Mouse (Mus musculus) MEL (cell line): Measurements from ENCODE around the gene Arpc3. TPM values are rescaled to one million over a fixed set of nuclear protein-coding genes. Genes with fewer than 3 reads are reported as not detected.

Experiments used
- DNase-seq: peaks from one replicate; pipeline ENCODE4 v3.0.0; 2011; ENCODE audit warnings: low read depth, low spot score
- H3K27ac ChIP-seq: 2 replicates; pipeline ENCODE4 v1.5.1; 2012; ENCODE audit warnings: low read depth, mild to moderate bottlenecking, control low read depth, low read length, moderate library complexity; ENCODE audit not compliant: control insufficient read depth
- H3K27me3 ChIP-seq, 2 experiments: fragments of 150-350 bp in 1 of 2; sonication (generic) in 1 of 2; 2 replicates each; pipeline ENCODE4 v1.6.1; 2012; ENCODE audit warnings: low read length in 2 of 2, mild to moderate bottlenecking in 2 of 2, improper control_type of control experiment in 1 of 2, moderate library complexity in 1 of 2; ENCODE audit not compliant: insufficient read depth in 2 of 2, control insufficient read depth in 1 of 2
- H3K36me3 ChIP-seq, 2 experiments: 2 replicates each; pipeline ENCODE4 v1.6.1; 2012 to 2014; ENCODE audit warnings: low read length in 2 of 2, improper control_type of control experiment in 1 of 2, inconsistent platforms in 1 of 2, mild to moderate bottlenecking in 1 of 2; ENCODE audit not compliant: insufficient read depth in 2 of 2, control insufficient read depth in 1 of 2
- H3K4me1 ChIP-seq, 2 experiments: fragments of 150-350 bp in 1 of 2; sonication (generic) in 1 of 2; 2 replicates each; pipeline ENCODE4 v1.6.1; 2012; ENCODE audit warnings: low read length in 2 of 2, improper control_type of control experiment in 1 of 2, mild to moderate bottlenecking in 1 of 2; ENCODE audit not compliant: insufficient read depth in 2 of 2, control insufficient read depth in 1 of 2
- H3K4me3 ChIP-seq, 2 experiments: fragments of 150-350 bp in 1 of 2; sonication (generic) in 1 of 2; 2 replicates each; pipeline ENCODE4 v1.5.1; 2012; ENCODE audit warnings: low read depth in 2 of 2, low read length in 2 of 2, mild to moderate bottlenecking in 2 of 2, moderate library complexity in 2 of 2, control low read depth in 1 of 2, improper control_type of control experiment in 1 of 2; ENCODE audit not compliant: control insufficient read depth in 1 of 2, insufficient read depth in 1 of 2
- H3K79me2 ChIP-seq: 2 replicates; pipeline ENCODE4 v1.6.1; 2012; ENCODE audit warnings: mild to moderate bottlenecking, low read length, moderate library complexity; ENCODE audit not compliant: control insufficient read depth, poor library complexity, insufficient read depth
- H3K9ac ChIP-seq: 2 replicates; pipeline ENCODE4 v1.6.1; 2012; ENCODE audit warnings: low read depth, mild to moderate bottlenecking, control low read depth, low read length, moderate library complexity; ENCODE audit not compliant: control insufficient read depth, poor library complexity, severe bottlenecking
- H3K9me3 ChIP-seq: fragments of 150-350 bp; sonication (generic); replicated peaks from 2 replicates; pipeline ENCODE4 v1.6.1; 2012; ENCODE audit warnings: mild to moderate bottlenecking, low read length, improper control_type of control experiment, moderate library complexity; ENCODE audit not compliant: insufficient read depth
- BHLHE40 ChIP-seq: IDR thresholded peaks from 2 replicates; pipeline ENCODE4 v1.6.1; 2012; ENCODE audit warnings: low read depth, mild to moderate bottlenecking, inconsistent platforms, low read length, improper control_type of control experiment, borderline replicate concordance
- CTCF ChIP-seq, 3 experiments: IDR thresholded peaks in 2 of 3; conservative IDR thresholded peaks in 1 of 3; 2 replicates each; pipeline ENCODE4 v1.5.1; 2011 to 2012; ENCODE audit warnings: low read length in 3 of 3, low read depth in 2 of 3, mild to moderate bottlenecking in 2 of 3, improper control_type of control experiment in 1 of 3, inconsistent platforms in 1 of 3, mixed read lengths in 1 of 3, moderate library complexity in 1 of 3; ENCODE audit not compliant: control insufficient read depth in 1 of 3, insufficient read depth in 1 of 3, poor library complexity in 1 of 3, severe bottlenecking in 1 of 3
- EP300 ChIP-seq, 2 experiments: IDR thresholded peaks; 2 replicates each; pipeline ENCODE4 v1.6.1; 2011; ENCODE audit warnings: improper control_type of control experiment in 2 of 2, low read length in 2 of 2, low read depth in 1 of 2, mild to moderate bottlenecking in 1 of 2
- GABPA ChIP-seq: IDR thresholded peaks from 2 replicates; pipeline ENCODE4 v1.6.1; 2012; ENCODE audit warnings: low read depth, mild to moderate bottlenecking, inconsistent platforms, low read length, improper control_type of control experiment, moderate library complexity
- KAT2A ChIP-seq: conservative IDR thresholded peaks from 2 replicates; pipeline ENCODE4 v1.6.1; 2012; ENCODE audit warnings: low read depth, low read length, improper control_type of control experiment, inconsistent platforms
- MAX ChIP-seq: IDR thresholded peaks from 2 replicates; pipeline ENCODE4 v1.6.1; 2011; ENCODE audit warnings: low read length, improper control_type of control experiment
- MAZ ChIP-seq: IDR thresholded peaks from 2 replicates; pipeline ENCODE4 v1.6.1; 2012; ENCODE audit warnings: low read depth, mild to moderate bottlenecking, inconsistent platforms, low read length, improper control_type of control experiment
- MYC ChIP-seq: IDR thresholded peaks from 2 replicates; pipeline ENCODE4 v1.6.1; 2011; ENCODE audit warnings: low read depth, mild to moderate bottlenecking, low read length, improper control_type of control experiment, moderate library complexity
- RCOR1 ChIP-seq: IDR thresholded peaks from 2 replicates; pipeline ENCODE4 v1.6.1; 2012; ENCODE audit warnings: low read depth, mild to moderate bottlenecking, inconsistent platforms, low read length, improper control_type of control experiment
- SIN3A ChIP-seq: IDR thresholded peaks from 2 replicates; pipeline ENCODE4 v1.6.1; 2012; ENCODE audit warnings: low read length, improper control_type of control experiment, inconsistent platforms
- SMC3 ChIP-seq: IDR thresholded peaks from 2 replicates; pipeline ENCODE4 v1.6.1; 2011; ENCODE audit warnings: low read depth, low read length, improper control_type of control experiment
- ZMIZ1 ChIP-seq: IDR thresholded peaks from 2 replicates; pipeline ENCODE4 v1.6.1; 2012; ENCODE audit warnings: low read depth, mild to moderate bottlenecking, inconsistent platforms, low read length, improper control_type of control experiment, moderate library complexity
- polyA plus RNA-seq, 2 experiments: library from polyadenylated mRNA; stranded (reverse) in 1 of 2; unstranded in 1 of 2; fragments of >175 nt in 1 of 2; fragments of >200 nt in 1 of 2; gene quantifications; 2 replicates each; pipeline versions ENCODE4 v1.2.1 to v1.2.4; 2012; ENCODE audit warnings: low replicate concordance in 2 of 2, low read depth in 1 of 2; ENCODE audit not compliant: insufficient read length in 2 of 2, insufficient read depth in 1 of 2, missing spikeins in 1 of 2
- total RNA-seq: library from RNA; depleted of rRNA; stranded (reverse); fragments of 300-350 nt; gene quantifications from 2 replicates; pipeline ENCODE4 v1.2.3, GENCODE M21; 2012

The Arpc3 gene
- total and polyA plus RNA-seq, 3 experiments = 365 to 1,109 (median 433) TPM

DNA sequence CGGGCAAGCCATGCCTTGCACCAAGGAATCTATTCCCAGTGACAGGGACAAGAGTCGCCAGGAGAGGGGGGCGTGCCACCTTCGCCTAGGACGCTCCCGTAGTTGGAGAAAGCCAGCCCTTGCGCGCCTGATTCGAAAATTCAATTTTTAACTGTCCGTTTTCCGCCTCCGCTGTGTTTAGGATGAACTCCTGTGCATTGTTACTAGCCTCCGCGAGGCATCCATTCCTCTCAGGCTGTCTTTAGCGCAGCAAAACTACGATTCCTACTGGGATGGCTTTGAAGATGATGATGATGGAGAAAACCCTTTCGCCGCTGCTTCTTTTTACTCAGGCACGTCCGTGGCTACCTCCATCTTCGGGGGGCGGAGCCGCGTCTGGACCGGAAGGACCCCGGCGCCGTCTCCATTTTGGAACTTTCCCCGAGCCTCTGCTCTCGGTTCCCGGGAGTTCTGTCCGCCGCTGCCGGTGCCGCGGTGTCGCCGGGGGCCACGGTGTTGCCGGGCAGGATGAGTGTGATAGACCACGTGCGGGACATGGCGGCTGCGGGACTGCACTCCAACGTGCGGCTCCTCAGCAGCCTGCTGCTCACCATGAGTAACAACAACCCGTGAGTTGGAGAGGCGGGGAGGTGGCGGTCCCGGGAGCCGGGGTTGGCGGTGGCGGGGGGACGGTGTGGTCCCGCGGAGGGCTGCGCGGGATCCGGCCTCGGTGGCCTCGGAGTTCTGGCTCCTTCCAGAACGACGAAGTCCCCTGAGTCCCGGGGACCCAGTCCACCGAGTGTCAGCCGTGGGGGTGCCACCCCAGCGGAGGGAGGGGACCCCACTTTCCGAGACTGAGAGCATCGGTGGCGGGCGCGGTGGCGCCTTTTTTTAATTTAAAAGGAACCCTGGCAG lies 30.6 kb downstream of the Arpc3 start (continued):
- peak; percentile 2; the same call in 1 of the 2 replicates for TF ChIP-seq SMC3
- peak; percentile 78 for TF ChIP-seq SIN3A
- peak; percentile 38; the same call in 1 of the 2 replicates for TF ChIP-seq ZMIZ1
- TF ChIP-seq KAT2A = peak; percentile 41; the same call in 1 of the 2 replicates

DNA sequence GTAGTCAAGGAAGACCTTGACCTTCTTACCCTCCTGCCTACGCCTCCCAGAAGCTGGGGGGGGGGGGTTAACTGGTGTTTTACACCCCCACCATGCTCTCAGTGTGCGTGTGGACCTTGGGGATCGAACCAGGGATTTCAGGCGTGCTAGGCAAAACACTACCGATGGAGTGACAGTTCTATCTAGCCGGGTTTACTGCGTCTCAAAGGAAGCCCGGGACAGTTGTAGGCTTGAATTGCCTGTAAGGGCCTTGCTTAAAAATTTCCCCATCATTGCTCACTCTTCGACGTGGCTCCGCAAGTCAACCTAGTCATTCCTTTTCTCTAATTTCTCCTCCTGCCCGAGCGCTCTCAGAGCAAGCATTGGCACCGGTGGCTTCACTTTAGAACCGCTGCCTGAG lies 31.4 kb downstream of the Arpc3 start:
- Histone ChIP-seq H3K9me3 (no peaks in the 10 kb centered on the region), H3K4me3 (peak overlapping the region; percentile 93 to 97), H3K36me3 (peaks cover 4 to 7% of the 10 kb centered on the region in 2 experiments; a peak in 2 of 4 replicates), H3K27me3 (no peaks in the 10 kb centered on the region), H3K4me1 (peaks cover 5% of the 10 kb centered on the region in 2 experiments; a peak in 3 of 4 replicates), H3K9ac (peak overlapping the region; percentile 94), H3K79me2 (peaks cover 29% of the 10 kb centered on the region), H3K27ac (0 out of 2 replicates have a peak overlapping the region, but pooled peaks have one; percentile 9)
- TF ChIP-seq BHLHE40 (no peak), MAZ (no peak), RCOR1 (no peak), MYC (no peak), MAX (no peak), GABPA (no peak), EP300 (IDR thresholded peaks at IDR 0.05; ENCODE audit: low read depth in 1 of 2, low read length in 2 of 2) (no peak)
- DNase-seq = peak; percentile 41

DNA sequence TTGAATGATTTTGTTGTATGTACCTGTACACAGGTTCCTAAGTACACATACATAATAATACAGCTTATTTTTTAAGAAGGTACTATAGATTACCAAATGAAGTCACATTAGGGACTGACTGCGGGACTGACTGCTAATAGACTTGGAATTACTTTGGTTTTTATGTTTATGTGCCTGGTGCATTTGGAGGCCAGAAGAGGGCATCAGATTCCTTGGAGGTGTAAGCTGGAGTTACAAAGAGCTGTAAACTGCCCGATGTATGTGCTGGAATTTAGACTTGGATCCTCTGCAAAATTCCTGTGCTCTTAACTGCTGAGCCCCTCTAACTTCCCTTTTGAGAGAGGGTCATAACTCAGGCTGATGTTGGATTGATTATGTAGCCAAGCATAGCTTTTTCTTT lies 33.9 kb downstream of the Arpc3 start:
- peaks cover 5% of the 10 kb centered on the region in 2 experiments; a peak in 3 of 4 replicates for H3K4me1 ChIP-seq
- H3K36me3 ChIP-seq = peaks cover 7 to 20% of the 10 kb centered on the region in 2 experiments; a peak in 3 of 4 replicates
- peaks cover 29% of the 10 kb centered on the region for H3K79me2 ChIP-seq
- H3K4me3 ChIP-seq = no peak overlapping the region
- no peak overlapping the region for H3K27ac ChIP-seq
- no peaks in the 10 kb centered on the region for H3K9me3 ChIP-seq
- H3K9ac ChIP-seq = no peak overlapping the region
- no peaks in the 10 kb centered on the region for H3K27me3 ChIP-seq
- TF ChIP-seq MYC (no peak), CTCF (IDR thresholded peaks at IDR 0.05 in 2 of 3, conservative IDR thresholded peaks at IDR 0.05 in 1 of 3; ENCODE audit: control insufficient read depth in 1 of 3, insufficient read depth in 1 of 3, low read depth in 2 of 3, low read length in 3 of 3, poor library complexity in 1 of 3, severe bottlenecking in 1 of 3) (peak in 1 of 3 experiments; percentile 4; a peak in 1 of 6 replicates)
- no peak for DNase-seq
